Comparison of ENCODE assay signal across 16 mouse cellular contexts in the genomic region with DNA sequence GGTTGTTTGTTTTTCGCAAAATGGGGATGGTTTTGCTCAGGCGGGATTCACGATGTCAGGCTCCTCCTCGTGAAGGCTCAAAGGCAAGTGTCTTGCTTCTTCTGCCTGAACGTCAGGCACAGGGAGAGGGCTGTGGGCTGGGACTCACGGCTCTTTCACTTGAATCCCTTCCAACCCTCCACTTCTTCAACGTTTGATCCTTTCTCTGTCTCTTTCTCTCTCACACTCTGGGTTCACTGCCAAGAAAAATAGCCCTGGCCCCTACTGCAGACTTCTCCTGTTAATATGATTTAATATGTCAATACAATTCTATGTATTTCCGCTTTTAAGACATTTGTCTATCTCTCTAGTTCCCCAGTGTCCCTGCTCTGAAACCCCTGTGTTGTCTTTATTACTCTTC.
"Had no signal": no experiment of that assay in that cellular context is flagged by ENCODE, and none has a peak within 500 bp of the region (broad histone marks: within the 10 kb centered on the region; RNA-seq: fewer than 3 reads in every experiment).

No protein-coding gene starts in this region.

- H3K27me3 ChIP-seq: intestine, embryonic 15.5 days; limb, embryonic 13.5 days; neural tube, embryonic 15.5 days had no signal

- H3K27ac ChIP-seq: intestine, embryonic 15.5 days; limb, embryonic 13.5 days; liver, embryonic 14.5 days; midbrain, embryonic 10.5 days; neural tube, embryonic 15.5 days had no signal

- H3K9me3 ChIP-seq: intestine, embryonic 15.5 days; limb, embryonic 13.5 days; midbrain, embryonic 10.5 days; neural tube, embryonic 15.5 days had no signal

- ATAC-seq: intestine, embryonic 15.5 days; lung, postnatal 0 days had no signal

- H3K36me3 ChIP-seq: intestine, embryonic 15.5 days; limb, embryonic 13.5 days; midbrain, embryonic 10.5 days; neural tube, embryonic 15.5 days had no signal

- DNase-seq: layer of hippocampus, adult 9-11 months; layer of hippocampus, postnatal 36 days; lung, adult 18-20 months; lung, postnatal 4 days; midbrain, embryonic 14.5 days; right cerebral cortex, adult 18-20 months; right cerebral cortex, postnatal 25 days; thymus, adult 2 months; thymus, postnatal 25 days had no signal

- H3K9ac ChIP-seq: intestine, embryonic 15.5 days; limb, embryonic 13.5 days; liver, embryonic 14.5 days; neural tube, embryonic 15.5 days had no signal

- H3K4me2 ChIP-seq: intestine, embryonic 15.5 days; limb, embryonic 13.5 days; neural tube, embryonic 15.5 days had no signal

- H3K4me3 ChIP-seq: intestine, embryonic 15.5 days; limb, embryonic 13.5 days; midbrain, embryonic 10.5 days; myocyte; neural tube, embryonic 15.5 days had no signal

- H3K4me1 ChIP-seq: midbrain, embryonic 10.5 days; neural tube, embryonic 15.5 days had no signal
